Comparison of ENCODE assay signal across 13 mouse cellular contexts in genomic region chr5:139118139-139118960, GRCm38 (mm10). TPM values are rescaled to one million over a fixed set of nuclear protein-coding genes. Genes with fewer than 3 reads are reported as not detected.
DNase-seq lines count a peak whose midpoint lies in the region; ATAC-seq and TF ChIP-seq lines count a peak whose summit lies in the region.
"Had no signal": no experiment of that assay in that cellular context is flagged by ENCODE, and none has a peak within 500 bp of the region (broad histone marks: within the 10 kb centered on the region; RNA-seq: fewer than 3 reads in every experiment).

No protein-coding gene starts in this region.

- intact Hi-C loops in left cerebral cortex, postnatal 4 days (cut with DNase I): no loop called here
- intact Hi-C loops in left cerebral cortex, postnatal 25 days (cut with DNase I): no loop called here

- H3K4me2 ChIP-seq in midbrain, embryonic 11.5 days: no peak overlapping the region
- no peak overlapping the region for H3K4me2 ChIP-seq in midbrain, postnatal 0 days (ENCODE audit: low read depth, low read length, poor library complexity, severe bottlenecking)
- H3K4me2 ChIP-seq: forebrain, embryonic 15.5 days; hindbrain, embryonic 15.5 days had no signal

- H3K36me3 ChIP-seq in midbrain, embryonic 11.5 days (ENCODE audit: control insufficient read depth, insufficient read depth, low read length): no peaks in the 10 kb centered on the region
- peaks cover 24% of the 10 kb centered on the region for H3K36me3 ChIP-seq in midbrain, postnatal 0 days (ENCODE audit: insufficient read depth, low read length)
- H3K36me3 ChIP-seq: forebrain, embryonic 15.5 days had no signal

- H3K27ac ChIP-seq in midbrain, embryonic 11.5 days (ENCODE audit: low read depth, low read length): no peak overlapping the region
- H3K27ac ChIP-seq in midbrain, postnatal 0 days (ENCODE audit: low read depth, low read length): no peak overlapping the region
- H3K27ac ChIP-seq in layer of hippocampus, adult 2 months: no peak overlapping the region
- H3K27ac ChIP-seq: forebrain, embryonic 15.5 days; hindbrain, embryonic 15.5 days; left cerebral cortex, adult 2 months; liver, embryonic 14.5 days had no signal

- TF ChIP-seq CTCF in midbrain, postnatal 0 days (IDR thresholded peaks at IDR 0.05): no peak
- no peak for TF ChIP-seq CTCF in layer of hippocampus, adult 2 months (conservative IDR thresholded peaks at IDR 0.05)

- ATAC-seq in midbrain, embryonic 11.5 days (ENCODE audit: low FRiP score): no peak
- no peak for ATAC-seq in midbrain, postnatal 0 days (ENCODE audit: low FRiP score)
- ATAC-seq: forebrain, embryonic 15.5 days had no signal

- no peak overlapping the region for H3K9ac ChIP-seq in midbrain, embryonic 11.5 days (ENCODE audit: low read length)
- no peak overlapping the region for H3K9ac ChIP-seq in midbrain, postnatal 0 days (replicated peaks; ENCODE audit: low read length, poor library complexity, severe bottlenecking)
- H3K9ac ChIP-seq: forebrain, embryonic 15.5 days; hindbrain, embryonic 15.5 days; liver, embryonic 14.5 days had no signal

- no peaks in the 10 kb centered on the region for H3K4me1 ChIP-seq in midbrain, embryonic 11.5 days (ENCODE audit: control insufficient read depth, insufficient read depth, low read length)
- H3K4me1 ChIP-seq in midbrain, postnatal 0 days (ENCODE audit: insufficient read depth, low read length): no peaks in the 10 kb centered on the region
- H3K4me1 ChIP-seq: hindbrain, embryonic 15.5 days had no signal

- no peaks in the 10 kb centered on the region for H3K27me3 ChIP-seq in midbrain, embryonic 11.5 days (ENCODE audit: control insufficient read depth, insufficient read depth, low read length)
- no peaks in the 10 kb centered on the region for H3K27me3 ChIP-seq in midbrain, postnatal 0 days (ENCODE audit: insufficient read depth, low read length)
- H3K27me3 ChIP-seq: forebrain, embryonic 15.5 days; hindbrain, embryonic 15.5 days had no signal

- H3K4me3 ChIP-seq in midbrain, embryonic 11.5 days (ENCODE audit: low read depth, low read length): no peak overlapping the region
- H3K4me3 ChIP-seq in midbrain, postnatal 0 days (ENCODE audit: low read depth, low read length): no peak overlapping the region
- no peak overlapping the region for H3K4me3 ChIP-seq in layer of hippocampus, adult 2 months
- H3K4me3 ChIP-seq: forebrain, embryonic 15.5 days; hindbrain, embryonic 15.5 days; left cerebral cortex, adult 2 months had no signal

- DNase-seq in midbrain, embryonic 11.5 days (ENCODE audit: low spot score, missing footprints): peak; percentile 21
- DNase-seq in midbrain, postnatal 0 days (ENCODE audit: low spot score): no peak
- peak; percentile 49 for DNase-seq in heart, adult 8-10 months (ENCODE audit: low spot score)
- DNase-seq in kidney, postnatal 10 days: peak; percentile 60
- no peak for DNase-seq in left cerebral cortex, postnatal 4 days
- no peak for DNase-seq in layer of hippocampus, adult 2 months (ENCODE audit: low spot score in 2 of 2)
- no peak for DNase-seq in left cerebral cortex, postnatal 25 days (ENCODE audit: low spot score in 2 of 2)
- DNase-seq: midbrain, embryonic 14.5 days; thymus, postnatal 25 days had no signal

- no peaks in the 10 kb centered on the region for H3K9me3 ChIP-seq in midbrain, embryonic 11.5 days (ENCODE audit: control insufficient read depth, low read length)
- H3K9me3 ChIP-seq in midbrain, postnatal 0 days (ENCODE audit: low read length): no peaks in the 10 kb centered on the region
- H3K9me3 ChIP-seq: forebrain, embryonic 15.5 days; hindbrain, embryonic 15.5 days had no signal

- WGBS in midbrain, embryonic 11.5 days: 77% methylated on average over 5 of the region's 5 CpGs
- WGBS in midbrain, postnatal 0 days: 72% methylated on average over 5 of the region's 5 CpGs

RNA-seq across cellular contexts. Expression of gene Prkar1b, which starts 31.5 kb away (rescaled TPM):
- polyA plus RNA-seq in midbrain, embryonic 11.5 days (2014; fragmentation: Nextera tagmentation; extraction: Ambion mirVana): 19.5 and 20.2 TPM in 2 replicates
- 312 and 397 TPM in 2 replicates for total RNA-seq in midbrain, postnatal 0 days (2014; rRNA removed)
- 415 and 445 TPM in 2 replicates for polyA plus RNA-seq in midbrain, postnatal 0 days (2015; fragmentation: Nextera tagmentation; extraction: Ambion mirVana)
- 1 to 10 TPM; 2.1 to 2.7 (median 2.3) TPM for total RNA-seq in heart, adult 8-10 months (2022)
- 100 to 1,000 TPM; 366 to 388 TPM for total RNA-seq in left cerebral cortex, postnatal 4 days (2021)
- total RNA-seq in layer of hippocampus, adult 2 months (2021): 100 to 1,000 TPM; 393 to 425 TPM
- 100 to 1,000 TPM; 755 to 765 TPM for total RNA-seq in left cerebral cortex, postnatal 25 days (2021)

RNA-seq across cellular contexts. Expression of gene Dnaaf5, which starts 31.7 kb away (rescaled TPM):
- polyA plus RNA-seq in midbrain, embryonic 11.5 days (2014; fragmentation: Nextera tagmentation; extraction: Ambion mirVana): 5.2 and 5.3 TPM in 2 replicates
- total RNA-seq in midbrain, postnatal 0 days (2014; rRNA removed): 11.6 and 14.0 TPM in 2 replicates
- polyA plus RNA-seq in midbrain, postnatal 0 days (2015; fragmentation: Nextera tagmentation; extraction: Ambion mirVana): 1.9 and 2.9 TPM in 2 replicates
- total RNA-seq in heart, adult 8-10 months (2022): 10 to 100 TPM; 16.1 to 20.0 (median 18.2) TPM
- total RNA-seq in left cerebral cortex, postnatal 4 days (2021): 10 to 100 TPM in 1 of 2 experiments, 1 to 10 TPM in 1; 7.8 to 11.4 TPM
- 10 to 100 TPM in 1 of 2 experiments, 1 to 10 TPM in 1; 5.7 to 10.7 TPM for total RNA-seq in layer of hippocampus, adult 2 months (2021)
- 1 to 10 TPM; 7.9 to 8.2 TPM for total RNA-seq in left cerebral cortex, postnatal 25 days (2021)

Comparison
In these comparisons a context has a peak if more than half of its experiments do, and no peak if none do; other contexts are left out.
1. DNase-seq: peak in midbrain, embryonic 11.5 days (single experiment), heart, adult 8-10 months (single experiment) and kidney, postnatal 10 days (single experiment); none in midbrain, postnatal 0 days (single experiment), left cerebral cortex, postnatal 4 days (single experiment), layer of hippocampus, adult 2 months (0 of 2) and left cerebral cortex, postnatal 25 days (0 of 2).
2. RNA of gene Prkar1b, which starts 31.5 kb away (total RNA-seq): 755 to 765 TPM in left cerebral cortex, postnatal 25 days, 393 to 425 TPM in layer of hippocampus, adult 2 months, 312 to 397 TPM in midbrain, postnatal 0 days and 366 to 388 TPM in left cerebral cortex, postnatal 4 days; 2.1 to 2.7 TPM in heart, adult 8-10 months; every median in the first group is over 10 times any median in the second.